Mouse (Mus musculus) forebrain, embryonic 11.5 days (tissue): Measurements from ENCODE around the gene Slc17a5. TPM values are rescaled to one million over a fixed set of nuclear protein-coding genes. Genes with fewer than 3 reads are reported as not detected.

Experiments used
- ATAC-seq: fragments of 200-750 bp; cut with Nextera tagmentation; replicated peaks from 2 replicates; pipeline ENCODE4 v1.8.0; 2017; ENCODE audit warnings: moderate TSS enrichment; ENCODE audit not compliant: low FRiP score
- DNase-seq: peaks from one replicate; pipeline ENCODE4 v3.0.0-alpha.2; 2017; ENCODE audit warnings: low spot score
- H3K27ac ChIP-seq: fragments of 300-500 bp; sonication (generic); 2 replicates; pipeline ENCODE4 v1.5.1; 2014; ENCODE audit warnings: low read depth, low read length
- H3K27me3 ChIP-seq: fragments of 300-500 bp; sonication (generic); 2 replicates; pipeline ENCODE4 v1.6.1; 2014; ENCODE audit warnings: mild to moderate bottlenecking, low read length, mixed read lengths; ENCODE audit not compliant: control insufficient read depth, insufficient read depth
- H3K36me3 ChIP-seq: fragments of 300-500 bp; sonication (generic); 2 replicates; pipeline ENCODE4 v1.6.1; 2014; ENCODE audit warnings: mild to moderate bottlenecking, low read length, moderate library complexity, mixed read lengths; ENCODE audit not compliant: control insufficient read depth, insufficient read depth
- H3K4me1 ChIP-seq: fragments of 300-500 bp; sonication (generic); replicated peaks from 2 replicates; pipeline ENCODE4 v1.6.1; 2014; ENCODE audit warnings: low read length, mixed read lengths; ENCODE audit not compliant: control insufficient read depth, insufficient read depth
- H3K4me2 ChIP-seq: fragments of 300-500 bp; sonication (generic); 2 replicates; pipeline ENCODE4 v1.6.1; 2014; ENCODE audit warnings: low read depth, mild to moderate bottlenecking, low read length, moderate library complexity, mixed read lengths; ENCODE audit not compliant: severe bottlenecking
- H3K4me3 ChIP-seq: fragments of 300-500 bp; sonication (generic); 2 replicates; pipeline ENCODE4 v1.5.1; 2014; ENCODE audit warnings: low read depth, low read length
- H3K9ac ChIP-seq: fragments of 300-500 bp; sonication (generic); 2 replicates; pipeline ENCODE4 v1.6.1; 2014; ENCODE audit warnings: low read length
- H3K9me3 ChIP-seq: fragments of 300-500 bp; sonication (generic); 2 replicates; pipeline ENCODE4 v1.6.1; 2016; ENCODE audit warnings: low read length, mixed read lengths; ENCODE audit not compliant: control insufficient read depth
- WGBS: fragments of 180-500 bp; shearing (Covaris S2); extraction: QIAGEN DNeasy Blood & Tissue Kit; methylation state at CpG from one replicate; pipeline ENCODE4 v1.1.7; 2014; 5-methylcytosine and 5-hydroxymethylcytosine counted together
- polyA plus RNA-seq: library from polyadenylated mRNA; unstranded; fragments of >200 nt; fragmentation: Nextera tagmentation; extraction: Ambion mirVana; gene quantifications from 2 replicates; pipeline ENCODE4 v1.2.1, GENCODE M21; 2014

Slc17a5 gene
- polyA plus RNA-seq, 1 experiment from 2014 or later, result 10.1 TPM

DNA sequence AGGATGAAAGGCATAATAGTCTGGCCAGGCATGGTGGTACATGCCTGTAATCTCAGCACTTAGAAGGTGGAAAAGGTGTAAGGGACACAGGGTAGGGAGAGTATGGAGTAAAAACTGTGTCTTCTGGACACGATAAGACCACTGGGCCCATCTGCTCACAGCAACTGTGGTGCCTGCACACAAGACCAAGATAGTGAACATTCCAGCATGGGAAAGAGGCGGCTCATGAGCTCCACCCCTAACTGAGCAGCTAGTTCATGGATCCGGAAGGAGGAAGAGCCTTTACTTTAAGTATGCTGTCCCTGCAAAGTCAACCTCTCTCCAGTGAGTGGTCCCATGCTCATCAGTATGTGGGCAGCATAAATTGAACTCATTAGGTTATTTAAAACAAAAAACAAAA lies 83.2 kb downstream of the Slc17a5 start:
- ATAC-seq (no peak), DNase-seq (no peak)
- Histone ChIP-seq H3K4me3 (no peak overlapping the region), H3K27ac (peak overlapping the region; percentile 43; the same call in 1 of the 2 replicates), H3K4me2 (no peak overlapping the region), H3K4me1 (peaks cover 11% of the 10 kb centered on the region), H3K9me3 (no peaks in the 10 kb centered on the region), H3K9ac (no peak overlapping the region), H3K27me3 (no peaks in the 10 kb centered on the region), H3K36me3 (no peaks in the 10 kb centered on the region)
- WGBS, result 74% methylated on average over 3 of the region's 3 CpGs

- H3K9ac ChIP-seq, result no peak overlapping the region
- no peak overlapping the region for H3K4me3 ChIP-seq
- no peak for DNase-seq
- no peaks in the 10 kb centered on the region for H3K27me3 ChIP-seq
- no peak overlapping the region for H3K4me2 ChIP-seq
- no peak for ATAC-seq
- peak overlapping the region; percentile 43; the same call in 1 of the 2 replicates for H3K27ac ChIP-seq
- H3K4me1 ChIP-seq, result peaks cover 11% of the 10 kb centered on the region
- H3K36me3 ChIP-seq, result no peaks in the 10 kb centered on the region
- no peaks in the 10 kb centered on the region for H3K9me3 ChIP-seq
- 58% methylated on average over 4 of the region's 4 CpGs for WGBS
Observed at GRCm38 (mm10) chr9:78504133-78504532, 83.7 kb downstream of the Slc17a5 start.

GRCm38 (mm10) chr9:78503223-78504079 lies 84.4 kb downstream of the Slc17a5 start:
- H3K27ac ChIP-seq, result peak overlapping the region; percentile 97
- H3K27me3 ChIP-seq, result no peaks in the 10 kb centered on the region
- ATAC-seq (peak; percentile 81), DNase-seq (peak; percentile 71)
- peaks cover 11% of the 10 kb centered on the region for H3K4me1 ChIP-seq
- no peaks in the 10 kb centered on the region for H3K9me3 ChIP-seq
- H3K36me3 ChIP-seq, result no peaks in the 10 kb centered on the region
- H3K4me3 ChIP-seq, result no peak overlapping the region
- 2% methylated on average over 6 of the region's 6 CpGs for WGBS
- H3K9ac ChIP-seq, result peak overlapping the region; percentile 50
- peak overlapping the region; percentile 24; the same call in 1 of the 2 replicates for H3K4me2 ChIP-seq

DNA sequence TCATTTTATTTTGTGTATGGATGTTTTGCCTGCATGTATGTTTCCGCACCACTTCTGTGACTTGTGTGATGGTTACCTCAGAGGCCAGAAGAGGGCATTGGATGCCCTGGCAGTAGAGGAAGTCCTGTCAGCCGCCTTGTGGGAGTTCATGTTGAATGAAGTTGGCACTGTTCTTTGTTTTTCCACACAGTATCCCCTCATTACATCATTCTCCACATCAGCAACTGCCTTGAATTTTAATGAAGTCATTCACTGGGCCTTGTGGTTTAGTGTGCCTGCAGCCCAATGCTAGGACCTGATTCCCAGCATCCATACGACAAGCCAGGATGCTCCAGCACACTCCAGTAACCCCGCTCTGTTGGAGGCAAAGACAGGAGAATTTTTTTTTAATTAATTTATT lies 86.6 kb downstream of the Slc17a5 start:
- Histone ChIP-seq H3K36me3 (no peaks in the 10 kb centered on the region), H3K4me1 (peaks cover 11% of the 10 kb centered on the region), H3K27ac (no peak overlapping the region), H3K9ac (no peak overlapping the region), H3K27me3 (no peaks in the 10 kb centered on the region), H3K9me3 (no peaks in the 10 kb centered on the region), H3K4me3 (no peak overlapping the region), H3K4me2 (no peak overlapping the region)
- DNase-seq (no peak), ATAC-seq (peak; percentile 53)
- 66% methylated on average over 4 of the region's 4 CpGs for WGBS

GRCm38 (mm10) chr9:78500386-78500785 lies 87.5 kb downstream of the Slc17a5 start:
- H3K9ac ChIP-seq, result no peak overlapping the region
- H3K4me3 ChIP-seq, result no peak overlapping the region
- 76% methylated on average over 3 of the region's 3 CpGs for WGBS
- ATAC-seq (no peak), DNase-seq (no peak)
- no peak overlapping the region for H3K27ac ChIP-seq
- H3K4me2 ChIP-seq, result no peak overlapping the region
- H3K9me3 ChIP-seq, result no peaks in the 10 kb centered on the region
- peaks cover 11% of the 10 kb centered on the region for H3K4me1 ChIP-seq
- no peaks in the 10 kb centered on the region for H3K27me3 ChIP-seq
- no peaks in the 10 kb centered on the region for H3K36me3 ChIP-seq

DNA sequence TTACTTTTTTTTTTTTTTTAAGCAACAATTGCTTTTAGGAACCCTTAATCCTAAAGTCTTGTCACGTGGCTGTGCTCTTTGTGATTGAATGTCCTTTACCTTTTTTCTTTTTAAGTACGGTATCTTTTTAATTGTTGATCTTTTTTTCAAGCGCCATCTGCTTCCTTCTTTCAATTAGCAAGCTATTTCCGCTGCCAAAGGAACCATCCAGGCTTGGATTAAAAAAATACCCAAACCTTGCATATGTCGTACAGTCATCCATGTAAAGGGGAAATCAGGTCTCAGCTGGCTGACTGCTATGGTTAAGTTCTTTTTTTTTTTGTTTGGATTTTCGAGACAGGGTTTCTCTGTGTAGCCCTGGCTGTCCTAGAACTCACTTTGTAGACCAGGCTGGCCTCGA lies 94.7 kb downstream of the Slc17a5 start:
- Histone ChIP-seq H3K27ac (no peak overlapping the region), H3K9ac (no peak overlapping the region), H3K36me3 (no peaks in the 10 kb centered on the region), H3K4me2 (no peak overlapping the region), H3K4me3 (no peak overlapping the region), H3K4me1 (no peaks in the 10 kb centered on the region), H3K9me3 (no peaks in the 10 kb centered on the region), H3K27me3 (no peaks in the 10 kb centered on the region)
- ATAC-seq (no peak), DNase-seq (no peak)
- 83% methylated on average over 7 of the region's 7 CpGs for WGBS

DNA sequence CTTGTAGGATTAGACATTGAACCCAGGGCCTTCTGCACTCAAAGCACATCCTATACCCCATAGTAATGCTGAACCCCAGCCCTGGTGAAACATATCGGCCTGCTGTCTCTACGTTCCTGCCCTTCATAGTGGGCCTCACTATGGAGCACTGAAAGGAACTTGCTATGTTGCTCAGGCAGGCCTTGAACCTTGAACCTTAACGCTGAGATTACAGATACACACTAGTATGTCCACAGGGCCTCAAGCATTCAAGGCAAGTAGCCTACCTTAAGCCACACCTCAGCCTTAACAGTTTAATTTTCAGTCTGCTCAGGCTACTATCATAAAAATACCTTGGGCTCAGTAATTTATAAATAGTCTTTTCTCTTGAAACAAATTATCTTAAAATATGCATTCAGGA lies 95.6 kb downstream of the Slc17a5 start:
- Histone ChIP-seq H3K9ac (no peak overlapping the region), H3K9me3 (no peaks in the 10 kb centered on the region), H3K27me3 (no peaks in the 10 kb centered on the region), H3K36me3 (no peaks in the 10 kb centered on the region), H3K4me1 (no peaks in the 10 kb centered on the region), H3K4me3 (no peak overlapping the region), H3K4me2 (no peak overlapping the region), H3K27ac (no peak overlapping the region)
- no peak for DNase-seq
- 90% methylated on average over 3 of the region's 3 CpGs for WGBS
- ATAC-seq, result no peak

GRCm38 (mm10) chr9:78491169-78491568 lies 96.7 kb downstream of the Slc17a5 start:
- WGBS, result 90% methylated on average over 3 of the region's 3 CpGs
- Histone ChIP-seq H3K9ac (no peak overlapping the region), H3K27ac (no peak overlapping the region), H3K27me3 (no peaks in the 10 kb centered on the region), H3K4me1 (no peaks in the 10 kb centered on the region), H3K4me3 (no peak overlapping the region), H3K4me2 (no peak overlapping the region), H3K9me3 (no peaks in the 10 kb centered on the region), H3K36me3 (no peaks in the 10 kb centered on the region)
- DNase-seq (no peak), ATAC-seq (no peak)
